Mouse (Mus musculus): ENCODE measurements at regions not wholly inside any gene's neighbourhood (a gene's known extent, or its start where the extent isn't known, plus 50 kb on each side); places are given as distances from the start of the nearest gene placed in this dataset.

DNA sequence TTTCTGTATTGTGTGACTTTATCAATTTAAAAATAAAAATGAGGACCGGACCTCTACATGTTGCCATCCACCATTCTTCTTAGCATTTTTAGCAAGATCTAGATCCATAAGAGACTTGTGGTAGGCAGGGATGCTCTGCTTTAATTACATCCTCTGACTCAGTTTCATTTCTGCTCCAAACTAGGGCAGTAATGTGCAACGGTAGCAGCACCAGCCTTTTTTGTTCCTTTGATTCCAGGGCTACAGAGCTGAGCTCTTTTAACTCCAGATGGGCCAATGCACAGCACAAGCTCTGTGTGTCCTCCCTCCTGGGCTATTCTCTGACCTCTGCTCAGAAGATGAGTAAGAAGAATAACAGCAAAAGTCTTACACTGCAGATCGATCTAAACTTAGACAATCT is 168.2 kb upstream of the Sptlc3 start:
- ATAC-seq (replicated peaks; ENCODE audit: low read depth, poor library complexity, severe bottlenecking), result no peak

- no peak for ATAC-seq (replicated peaks; ENCODE audit: low read depth, poor library complexity, severe bottlenecking)
These were observed 159.0 kb upstream of the Sptlc3 start for GRCm38 (mm10) chr2:139334681-139335080.

GRCm38 (mm10) chr2:139338240-139338639 is 155.5 kb upstream of the Sptlc3 start:
- ATAC-seq (replicated peaks; ENCODE audit: low read depth, poor library complexity, severe bottlenecking), result no peak

DNA sequence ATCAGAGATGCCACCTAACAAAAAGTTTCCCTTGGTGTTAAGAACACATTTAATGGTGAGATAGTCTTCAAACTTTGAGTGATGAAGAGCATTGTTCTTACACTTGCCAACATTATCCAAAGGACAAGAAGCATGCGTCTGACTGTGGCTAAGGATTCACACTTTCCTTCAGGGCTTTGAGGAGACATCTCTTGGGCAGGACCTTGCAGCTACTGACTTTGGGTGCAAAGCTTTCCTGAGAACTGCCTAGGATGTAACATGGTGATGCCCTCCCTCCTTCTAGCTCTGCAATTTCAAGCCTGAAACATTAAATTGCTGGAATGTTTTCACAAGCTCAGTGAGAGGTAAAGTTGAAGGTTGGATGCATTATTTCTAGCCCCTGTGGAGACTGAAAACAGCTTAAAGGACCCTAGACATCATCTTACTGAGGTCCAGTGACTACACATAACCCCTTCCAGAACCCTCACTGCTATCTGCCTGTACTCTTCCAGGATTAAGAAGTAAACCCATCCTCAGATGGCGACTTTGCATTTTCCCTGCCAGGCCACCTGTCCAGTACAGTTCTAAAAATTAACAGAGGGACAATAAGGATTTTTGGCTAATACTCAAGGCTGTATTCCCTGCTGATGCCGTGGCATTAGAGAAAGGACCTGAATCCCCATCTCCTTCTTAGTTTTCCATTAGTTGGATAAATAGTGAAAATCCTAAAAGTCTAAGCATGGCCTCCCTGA is 137.3 kb upstream of the Sptlc3 start:
- no peak for ATAC-seq (replicated peaks; ENCODE audit: low read depth, poor library complexity, severe bottlenecking)

DNA sequence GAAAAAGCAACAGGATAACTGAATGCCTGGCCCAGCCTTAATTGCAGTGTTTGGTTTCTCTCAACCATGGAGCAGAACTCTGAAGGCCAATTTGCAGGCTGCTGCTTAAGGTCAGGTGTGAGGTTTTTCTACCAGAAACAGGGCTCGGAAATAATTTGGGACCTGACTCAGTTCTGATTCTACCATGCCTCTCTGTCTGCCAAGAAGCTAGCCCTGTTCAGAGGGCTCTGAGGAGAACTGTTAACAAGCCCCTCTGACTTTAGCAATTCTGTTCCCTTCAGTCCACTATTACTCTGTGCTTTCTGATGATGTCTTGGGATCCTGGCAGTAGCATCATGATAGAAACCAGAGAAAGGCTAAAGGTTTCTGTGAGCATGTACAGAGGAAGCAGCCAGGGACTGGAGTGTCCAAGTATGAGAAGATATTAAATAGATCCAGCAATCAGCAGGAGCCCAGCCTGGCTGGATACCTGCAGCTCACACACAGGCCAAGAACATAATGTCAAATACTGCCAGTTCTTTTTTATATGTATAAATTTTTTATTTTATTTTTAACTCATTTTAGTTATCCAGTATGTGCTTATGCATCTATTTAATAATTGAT is 131.4 kb upstream of the Sptlc3 start:
- ATAC-seq (replicated peaks; ENCODE audit: low read depth, poor library complexity, severe bottlenecking), result no peak

DNA sequence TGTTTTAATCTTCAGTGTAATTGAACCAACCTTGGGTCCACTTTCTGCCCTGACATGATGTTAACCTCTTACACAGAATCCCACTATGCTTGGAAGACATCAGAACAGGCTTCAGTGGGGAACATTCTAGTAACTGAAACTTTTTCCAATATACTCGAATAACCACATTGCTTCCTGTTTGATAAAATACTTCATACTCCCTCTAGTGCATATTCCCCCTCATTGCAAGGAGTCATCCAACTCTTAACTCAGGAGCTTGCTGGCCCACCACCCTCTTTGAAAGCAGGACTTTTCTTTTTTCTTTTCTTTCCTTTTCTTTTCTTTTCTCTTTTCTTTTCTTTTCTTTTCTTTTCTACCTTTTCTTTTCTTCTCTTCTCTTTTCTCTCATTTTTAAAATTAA is 123.6 kb upstream of the Sptlc3 start:
- peak; percentile 68; the same call in 1 of the 2 replicates for ATAC-seq (replicated peaks; ENCODE audit: low read depth, poor library complexity, severe bottlenecking)

DNA sequence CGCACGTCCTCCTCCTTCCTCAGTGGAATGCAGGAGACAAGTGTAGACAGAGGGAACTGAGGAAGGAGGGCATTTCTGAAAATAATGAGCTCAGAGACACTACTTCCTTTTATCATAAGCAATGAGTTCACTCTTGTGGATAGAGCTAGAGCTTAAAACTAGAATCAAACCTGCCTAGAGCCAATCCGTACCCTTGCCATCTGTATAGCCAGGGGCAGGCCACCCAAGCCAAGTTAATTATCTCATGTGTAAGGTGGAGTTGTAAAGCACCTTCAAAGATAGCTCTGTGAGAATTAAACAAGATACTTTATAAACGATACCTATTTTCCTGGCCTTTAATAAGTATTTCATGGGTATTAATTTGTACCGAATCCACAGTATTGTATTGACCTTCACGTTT is 113.4 kb upstream of the Sptlc3 start:
- ATAC-seq (replicated peaks; ENCODE audit: low read depth, poor library complexity, severe bottlenecking), result no peak

GRCm38 (mm10) chr2:139381628-139382027 is 112.1 kb upstream of the Sptlc3 start:
- ATAC-seq (replicated peaks; ENCODE audit: low read depth, poor library complexity, severe bottlenecking), result peak; percentile 96

- ATAC-seq (replicated peaks; ENCODE audit: low read depth, poor library complexity, severe bottlenecking), result no peak
These were observed 80.2 kb upstream of the Sptlc3 start for GRCm38 (mm10) chr2:139413559-139413958.

GRCm38 (mm10) chr2:139417506-139417905 is 76.2 kb upstream of the Sptlc3 start:
- no peak for ATAC-seq (replicated peaks; ENCODE audit: low read depth, poor library complexity, severe bottlenecking)

- no peak for ATAC-seq (replicated peaks; ENCODE audit: low read depth, poor library complexity, severe bottlenecking)
These were observed 71.0 kb upstream of the Sptlc3 start for GRCm38 (mm10) chr2:139422678-139423077.

DNA sequence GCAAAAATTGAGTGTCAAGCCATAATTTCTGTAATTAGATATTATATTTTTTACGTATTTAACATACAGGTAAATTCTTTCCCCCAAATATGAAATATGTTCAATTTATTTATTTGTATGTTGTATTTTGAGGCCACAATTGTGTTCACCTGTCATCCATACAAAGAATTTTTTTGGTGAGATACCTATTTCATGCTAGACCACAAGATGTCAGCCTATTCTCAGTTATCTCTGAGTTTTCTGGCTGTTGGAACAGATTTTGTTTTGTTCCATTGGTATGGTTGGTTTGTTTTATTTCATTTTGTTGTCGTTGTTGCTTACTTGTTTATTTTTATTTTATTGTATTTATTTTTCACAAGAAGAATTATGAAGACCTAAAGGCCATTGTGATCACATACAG is 70.3 kb upstream of the Sptlc3 start:
- no peak for ATAC-seq (replicated peaks; ENCODE audit: low read depth, poor library complexity, severe bottlenecking)

All from common myeloid progenitor, adult 5-6 weeks (primary cell).